Mouse (Mus musculus) left cerebral cortex, adult 11 months (tissue): ENCODE results near the gene Efemp2.

Experiments
- DNase-seq: peaks from one replicate; pipeline ENCODE4 v3.0.0; 2022; ENCODE audit warnings: low spot score

Gene Efemp2

DNA sequence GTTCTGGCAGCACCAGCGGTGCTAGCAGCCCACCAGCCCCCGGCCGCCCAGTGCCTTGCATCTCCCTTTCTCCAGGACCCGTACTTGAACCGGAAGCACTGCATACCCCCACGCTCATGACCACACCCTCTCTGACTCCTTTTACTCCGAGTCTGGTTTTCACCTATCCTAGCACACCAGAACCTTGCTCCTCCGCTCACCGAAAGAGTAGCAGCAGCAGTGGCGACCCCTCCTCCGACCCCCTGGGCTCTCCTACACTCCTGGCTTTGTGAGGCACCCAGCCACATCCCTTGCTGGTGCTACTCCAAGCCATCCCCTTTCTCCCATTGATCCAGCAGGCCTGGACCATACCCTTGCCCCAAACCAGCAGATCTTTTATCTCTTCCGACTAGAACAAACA, 18.7 kb upstream of the Efemp2 start:
- no peak for DNase-seq

DNA sequence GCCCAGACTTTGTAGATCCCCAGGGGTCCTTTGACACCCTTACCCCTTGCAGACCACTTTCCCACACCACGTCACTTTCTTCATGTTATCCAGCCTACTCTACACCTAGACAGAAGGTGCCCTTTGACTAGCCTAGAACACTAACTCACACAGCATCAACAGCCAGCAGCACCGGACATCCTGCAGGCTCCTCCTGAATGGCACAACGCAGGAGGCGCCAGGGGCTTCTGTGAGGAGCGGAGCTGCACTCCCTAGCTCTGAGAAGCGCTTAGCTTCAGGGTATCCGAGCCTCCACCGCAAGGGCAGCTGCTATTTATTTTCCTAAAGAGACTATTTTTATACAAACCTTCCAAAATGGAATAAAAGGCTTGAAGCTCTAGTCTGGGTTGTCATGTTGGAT, 18.2 kb upstream of the Efemp2 start:
- DNase-seq = no peak

DNA sequence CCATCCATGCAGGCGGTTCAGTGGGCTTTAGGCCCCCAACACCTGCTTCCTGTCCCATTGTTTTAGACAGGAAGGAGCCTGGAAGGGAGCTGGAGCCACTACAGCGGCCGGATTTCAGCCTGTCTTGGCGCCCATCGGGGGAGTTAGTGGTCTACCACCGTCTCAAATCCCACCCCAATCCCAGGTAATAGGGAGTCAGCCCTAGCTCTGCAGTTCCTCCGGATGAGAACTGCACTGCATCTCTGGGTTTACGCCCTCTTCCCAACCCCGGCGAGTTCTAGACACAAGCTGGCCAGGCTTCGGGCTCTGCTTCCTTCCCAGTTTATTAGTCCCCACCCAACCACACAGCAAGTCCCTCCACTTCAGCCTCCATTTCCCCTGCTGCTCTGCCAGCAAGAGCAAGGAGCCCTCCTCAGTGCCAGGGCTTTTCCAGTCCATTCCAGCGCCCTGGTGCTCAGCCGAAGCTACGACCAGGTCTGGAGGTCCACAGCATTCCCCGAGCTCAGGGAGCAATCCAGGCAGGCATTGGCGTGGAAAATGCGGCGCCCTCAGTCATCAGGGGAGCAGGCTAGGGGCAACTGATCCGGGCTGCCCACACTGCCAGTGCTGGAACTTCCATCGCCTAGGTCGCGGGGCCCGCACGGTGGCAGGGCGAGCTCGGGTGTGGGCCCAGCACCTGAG, 17.4 kb upstream of the Efemp2 start:
- no peak for DNase-seq

DNA sequence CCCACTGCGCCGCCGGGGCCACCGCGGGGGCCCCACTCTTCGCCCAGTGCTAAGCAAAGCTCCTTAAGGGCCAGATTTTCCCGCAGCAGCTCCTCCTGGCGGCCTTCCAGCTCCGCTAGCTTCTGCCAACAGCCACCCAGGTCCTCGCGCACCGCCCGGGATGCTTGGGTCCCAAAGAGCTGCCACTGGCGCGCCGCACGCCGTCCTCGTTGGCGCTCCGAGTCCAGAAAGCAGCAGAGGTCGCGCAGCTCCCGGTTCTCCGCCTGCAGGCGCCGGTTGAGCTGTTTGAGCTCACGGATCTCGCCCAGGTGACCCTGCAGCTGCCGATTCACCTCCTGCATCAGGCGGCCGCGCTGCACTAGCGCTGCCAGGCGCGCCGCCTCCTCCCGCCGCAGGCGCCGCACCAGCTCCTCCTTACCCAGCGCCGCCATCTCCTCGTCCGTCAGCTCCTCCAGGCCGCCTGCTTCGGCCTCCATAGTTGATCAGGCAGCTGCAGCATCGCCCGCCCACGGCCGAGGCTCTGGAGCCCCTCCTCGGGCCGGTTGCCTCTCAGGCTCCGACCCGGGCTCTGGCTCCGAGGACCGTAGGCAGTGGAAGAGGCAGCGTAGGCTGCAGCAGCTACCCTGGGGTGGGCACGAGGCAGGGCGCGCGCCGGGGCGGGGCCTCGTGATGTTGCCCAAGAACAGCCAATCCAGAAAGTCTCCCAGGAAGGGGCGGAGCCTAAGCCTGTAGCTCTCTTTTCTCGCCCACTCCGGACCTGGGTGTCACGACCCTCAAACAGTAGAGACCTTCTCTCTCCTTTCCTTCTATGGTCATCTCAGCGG, 16.6 kb upstream of the Efemp2 start:
- peak; percentile 95 for DNase-seq

DNA sequence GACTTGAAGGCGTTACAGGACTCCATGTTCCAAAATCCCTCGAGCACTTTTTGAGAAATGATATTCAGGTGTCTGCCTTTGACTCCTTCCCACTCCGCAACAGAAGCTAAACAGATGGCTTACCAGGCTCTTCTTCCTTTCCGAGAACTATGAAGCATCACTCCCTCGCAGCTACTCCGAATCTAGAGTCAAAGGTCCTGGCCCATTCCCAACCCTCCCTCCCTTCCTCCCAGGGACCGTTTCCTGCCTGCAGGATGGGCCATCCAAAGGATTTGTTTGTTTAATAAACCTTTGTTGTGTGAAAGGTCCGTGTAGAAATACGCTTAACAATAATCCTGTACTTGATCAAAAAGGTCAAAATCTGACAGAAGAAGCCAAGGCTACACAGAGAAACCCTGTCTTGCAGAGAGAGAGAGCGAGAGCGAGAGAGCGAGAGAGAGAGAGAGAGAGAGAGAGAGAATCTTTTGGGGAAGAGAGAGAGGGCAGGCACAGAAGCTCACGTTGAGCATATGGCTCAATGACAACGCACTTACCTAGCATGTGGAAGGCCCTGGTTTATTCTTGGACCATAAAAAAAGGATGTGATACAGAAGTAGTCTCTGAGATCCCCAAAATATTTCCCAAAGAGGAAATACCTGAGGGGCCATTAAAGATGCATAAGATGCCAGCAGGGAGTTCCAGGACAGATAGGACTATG, 15.9 kb upstream of the Efemp2 start, which contains the start of gene Ccdc85b:
Gene Ccdc85b, minus strand, starts transcription at position 149 of the 697 bp plus-strand sequence.
- DNase-seq = no peak

DNA sequence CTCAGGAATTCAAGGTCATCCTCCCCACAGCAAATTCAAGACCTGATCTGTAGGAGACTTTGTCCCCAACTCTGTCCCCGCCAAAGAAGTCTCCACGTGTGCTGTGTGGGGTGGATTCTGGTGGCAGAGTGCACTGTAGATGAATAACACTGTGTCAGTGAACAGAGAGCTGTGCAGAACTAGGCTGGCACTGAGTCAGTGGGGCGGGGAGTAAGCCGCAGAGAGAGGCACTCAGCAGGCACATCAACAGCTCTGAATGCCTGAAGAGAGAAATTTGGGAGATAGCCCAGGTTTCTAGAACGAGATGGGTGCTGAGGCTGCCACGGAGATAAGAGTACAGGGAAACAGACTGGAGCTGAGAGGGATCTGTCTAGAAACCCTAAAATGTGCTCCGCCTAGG, 14.7 kb upstream of the Efemp2 start:
- no peak for DNase-seq

DNA sequence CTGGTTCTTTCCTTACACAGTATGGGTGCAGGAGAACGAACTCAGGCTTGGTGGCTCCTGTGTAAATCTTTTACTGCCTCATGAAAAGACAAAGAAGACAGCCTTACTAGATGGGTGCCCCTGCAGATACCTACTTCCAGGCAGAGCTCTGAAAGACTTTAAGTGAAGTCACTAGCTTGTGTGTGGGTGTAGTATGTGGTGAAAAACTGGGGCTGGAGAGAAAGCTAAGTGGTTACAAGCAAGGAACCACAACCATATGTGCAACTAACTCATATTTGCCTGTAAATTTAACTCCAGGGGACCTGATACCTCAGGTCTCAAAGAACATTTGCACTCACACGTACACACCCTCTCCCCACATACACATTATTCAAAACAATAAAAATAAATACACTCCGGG, 13.9 kb upstream of the Efemp2 start:
- no peak for DNase-seq

DNA sequence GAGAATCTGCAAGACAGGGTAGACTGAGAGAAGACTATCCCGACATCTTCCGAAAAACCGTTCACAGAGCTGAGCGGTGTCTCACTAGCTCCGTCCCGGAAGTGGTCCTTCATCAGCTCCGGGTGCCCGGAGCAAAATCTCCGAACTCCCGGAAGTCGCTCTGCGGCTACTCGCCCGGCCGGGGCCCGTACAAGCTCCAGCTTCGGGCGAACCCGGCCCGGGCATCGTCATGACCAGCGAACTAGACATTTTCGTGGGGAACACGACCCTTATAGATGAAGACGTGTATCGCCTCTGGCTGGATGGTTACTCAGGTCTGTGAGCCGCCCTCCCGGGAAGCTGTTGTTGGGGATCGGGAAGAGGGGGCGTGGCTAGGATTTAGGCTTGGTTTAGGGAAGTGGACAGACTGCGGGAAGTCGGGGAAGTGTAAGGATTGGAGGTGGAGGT, 13.3 kb upstream of the Efemp2 start, which contains the start of gene Fibp:
Gene Fibp, plus strand, starts transcription at position 151 of the 447 bp plus-strand sequence.
- peak; percentile 83 for DNase-seq

DNA sequence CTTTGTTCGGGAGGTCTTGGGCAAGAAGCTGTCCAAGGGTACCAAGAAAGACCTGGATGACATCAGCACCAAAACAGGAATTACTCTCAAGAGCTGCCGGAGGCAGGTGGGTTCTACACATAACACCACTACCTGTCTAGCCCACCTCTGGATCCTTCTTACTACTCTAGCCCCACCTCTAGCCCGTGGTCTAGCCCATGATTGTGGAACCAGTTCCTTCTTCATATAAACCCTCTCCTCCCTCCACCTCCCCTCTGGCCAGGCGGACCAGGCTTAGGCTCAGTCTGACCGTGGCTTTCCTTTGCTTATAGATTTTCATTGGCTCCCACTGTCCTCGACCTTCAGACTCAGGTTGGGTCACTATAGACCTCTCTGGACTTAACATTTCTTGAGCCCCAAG, 12.3 kb upstream of the Efemp2 start:
- DNase-seq = no peak

DNA sequence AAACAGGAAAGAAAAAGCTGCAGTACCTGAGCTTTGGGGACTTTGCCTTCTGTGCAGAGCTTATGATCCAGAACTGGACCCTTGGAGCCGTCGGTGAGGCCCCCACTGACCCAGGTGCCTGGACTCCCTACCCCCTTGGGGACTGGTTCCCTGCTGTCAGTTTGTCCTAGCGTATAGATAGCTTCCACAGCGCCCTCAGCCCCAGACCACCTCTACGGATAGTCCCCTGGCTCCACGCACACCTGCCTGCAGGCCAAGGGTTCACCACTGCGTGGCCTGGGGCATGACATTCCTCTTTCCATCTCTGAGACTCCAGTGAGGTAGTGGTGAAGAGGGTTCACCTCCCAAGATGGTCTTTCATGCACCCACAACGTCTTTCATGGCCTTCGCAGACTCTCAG, 10.5 kb upstream of the Efemp2 start:
- DNase-seq = no peak

DNA sequence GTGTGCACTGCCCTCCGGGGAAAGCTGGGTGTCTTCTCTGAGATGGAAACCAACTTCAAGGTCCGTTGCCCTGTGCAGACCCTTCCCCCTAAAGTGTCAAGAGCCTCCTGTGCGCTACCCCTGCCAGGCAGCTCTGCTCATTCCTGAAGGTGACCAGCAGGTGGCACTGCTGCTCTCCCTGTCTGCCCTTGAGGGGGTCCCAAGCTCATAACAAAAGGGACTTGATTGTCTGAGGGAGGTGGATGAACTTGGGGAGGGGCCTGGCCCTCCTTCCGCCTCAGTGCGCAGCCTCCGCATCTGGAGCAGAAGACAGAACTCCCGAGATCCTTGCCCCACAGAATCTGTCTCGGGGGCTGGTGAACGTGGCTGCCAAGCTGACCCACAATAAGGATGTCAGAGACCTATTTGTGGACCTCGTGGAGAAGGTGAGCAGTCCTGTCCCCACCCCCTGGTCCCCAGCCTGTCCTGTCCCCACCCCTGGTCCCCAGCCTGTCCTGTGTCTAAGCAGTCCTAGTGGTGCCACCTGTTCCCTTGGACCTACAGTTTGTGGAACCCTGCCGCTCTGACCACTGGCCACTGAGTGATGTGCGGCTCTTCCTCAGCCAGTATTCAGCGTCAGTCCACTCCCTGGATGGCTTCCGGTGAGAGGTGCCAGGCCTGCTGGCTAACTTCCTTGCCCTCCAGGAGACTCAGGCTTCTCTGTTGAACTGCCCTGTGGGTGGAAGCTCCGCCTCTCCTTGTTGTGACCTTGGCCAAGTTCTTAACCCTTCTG, 9.8 kb upstream of the Efemp2 start:
- no peak for DNase-seq

DNA sequence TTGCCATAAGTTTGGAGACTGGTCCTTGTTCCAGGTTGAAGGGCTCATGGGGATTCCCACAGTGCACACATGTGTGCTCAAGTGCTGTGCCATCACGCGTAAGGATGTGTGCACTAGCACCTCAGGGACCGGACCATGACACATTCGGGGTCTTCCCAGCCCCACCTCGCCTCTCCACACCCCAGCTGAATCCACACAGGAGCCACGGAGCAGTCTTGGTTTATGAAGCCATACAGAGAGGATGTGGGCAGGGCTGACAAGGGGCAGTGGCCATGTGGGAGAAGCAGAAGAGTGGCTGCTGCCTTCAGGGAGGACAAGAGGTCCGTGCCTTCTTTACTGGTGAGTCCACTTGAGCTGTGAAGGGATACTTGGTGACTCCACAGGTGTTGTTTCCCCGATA, 8.7 kb upstream of the Efemp2 start:
- no peak for DNase-seq

DNA sequence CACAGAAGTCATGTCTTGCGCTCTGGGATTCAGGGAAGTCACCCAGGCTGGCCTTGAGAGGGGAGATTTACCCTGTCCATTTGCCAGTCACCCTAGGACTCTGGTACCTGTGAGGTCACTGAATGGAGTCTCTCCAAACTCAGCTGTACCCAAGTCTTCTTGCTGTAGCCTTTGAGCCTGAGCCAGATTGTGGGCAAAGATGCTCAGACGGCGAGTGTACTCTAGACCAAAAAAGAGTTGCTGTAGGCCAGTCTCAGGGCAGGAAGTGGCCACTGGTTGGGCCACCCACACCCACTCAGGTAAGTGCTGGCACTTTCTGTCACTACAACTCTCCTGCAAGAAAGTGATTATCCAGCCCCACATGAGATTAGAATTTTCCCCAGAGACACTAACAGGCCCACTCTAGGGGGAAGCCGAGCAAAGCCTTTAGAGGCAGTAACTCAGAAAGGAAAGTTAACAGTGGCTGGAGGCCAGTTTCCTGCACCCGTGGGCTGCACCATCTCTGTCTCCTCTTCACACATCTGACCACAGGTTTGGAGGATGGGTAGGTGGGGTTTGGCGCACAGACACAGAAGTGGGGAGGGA, 6.7 kb upstream of the Efemp2 start:
- no peak for DNase-seq

DNA sequence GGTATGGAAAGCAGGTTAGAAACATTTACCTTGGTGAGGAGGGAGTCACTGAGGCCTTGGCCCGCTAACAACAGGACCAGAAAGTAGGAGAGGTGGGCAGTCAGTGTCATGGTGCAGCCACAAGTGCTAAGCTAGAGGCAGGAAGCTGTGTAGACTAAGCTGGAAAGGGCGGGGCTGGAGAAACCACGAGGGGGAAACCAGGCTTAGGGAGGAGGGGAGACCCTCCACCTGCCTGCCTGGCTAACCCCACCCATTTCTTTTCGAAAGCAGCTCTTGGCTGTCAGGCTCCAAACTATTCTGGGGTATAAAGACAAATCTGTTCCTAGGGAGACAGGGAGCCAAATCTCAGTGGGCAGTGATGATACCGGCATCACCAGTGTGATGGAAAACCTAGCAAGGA, 5.4 kb upstream of the Efemp2 start, which contains the start of gene Ctsw:
Gene Ctsw, minus strand, starts transcription at position 134 of the 400 bp plus-strand sequence.
- no peak for DNase-seq

DNA sequence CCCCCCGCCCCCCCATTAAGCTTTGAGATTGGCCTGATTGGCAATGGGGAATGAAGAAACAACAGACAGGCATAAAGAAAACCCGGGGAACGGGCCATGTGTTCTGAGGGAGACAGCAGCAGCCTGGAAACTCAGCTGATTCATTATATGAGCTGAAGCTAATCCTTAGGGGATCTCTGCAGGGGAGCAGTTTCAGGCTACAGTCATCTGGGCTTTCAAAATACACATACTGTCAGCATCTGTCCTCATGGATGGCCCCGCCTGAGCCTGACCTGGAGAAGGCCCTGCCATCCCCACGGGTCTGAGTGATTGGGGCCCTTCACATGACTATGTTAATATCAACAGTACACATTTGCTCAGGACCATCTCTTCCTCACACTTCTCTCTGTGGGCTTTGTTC, 1.9 kb upstream of the Efemp2 start:
- no peak for DNase-seq

DNA sequence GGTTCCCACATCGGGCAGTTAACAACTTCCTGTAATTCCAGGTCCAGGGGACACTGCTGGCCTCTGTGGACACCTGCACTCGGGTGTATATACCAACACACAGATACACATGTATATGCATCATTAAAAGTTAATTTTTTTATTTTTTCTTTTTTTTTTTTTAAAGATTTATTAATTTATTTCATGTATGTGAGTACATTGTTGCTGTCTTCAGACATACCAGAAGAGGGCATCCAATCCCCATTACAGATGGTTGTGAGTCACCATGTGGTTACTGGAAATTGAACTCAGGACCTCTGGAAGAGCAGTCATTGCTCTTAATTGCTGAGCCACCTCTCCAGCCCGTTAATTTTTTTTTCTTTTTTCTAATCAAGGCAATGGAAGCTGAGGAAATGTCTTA, 897 bp upstream of the Efemp2 start:
- no peak for DNase-seq

DNA sequence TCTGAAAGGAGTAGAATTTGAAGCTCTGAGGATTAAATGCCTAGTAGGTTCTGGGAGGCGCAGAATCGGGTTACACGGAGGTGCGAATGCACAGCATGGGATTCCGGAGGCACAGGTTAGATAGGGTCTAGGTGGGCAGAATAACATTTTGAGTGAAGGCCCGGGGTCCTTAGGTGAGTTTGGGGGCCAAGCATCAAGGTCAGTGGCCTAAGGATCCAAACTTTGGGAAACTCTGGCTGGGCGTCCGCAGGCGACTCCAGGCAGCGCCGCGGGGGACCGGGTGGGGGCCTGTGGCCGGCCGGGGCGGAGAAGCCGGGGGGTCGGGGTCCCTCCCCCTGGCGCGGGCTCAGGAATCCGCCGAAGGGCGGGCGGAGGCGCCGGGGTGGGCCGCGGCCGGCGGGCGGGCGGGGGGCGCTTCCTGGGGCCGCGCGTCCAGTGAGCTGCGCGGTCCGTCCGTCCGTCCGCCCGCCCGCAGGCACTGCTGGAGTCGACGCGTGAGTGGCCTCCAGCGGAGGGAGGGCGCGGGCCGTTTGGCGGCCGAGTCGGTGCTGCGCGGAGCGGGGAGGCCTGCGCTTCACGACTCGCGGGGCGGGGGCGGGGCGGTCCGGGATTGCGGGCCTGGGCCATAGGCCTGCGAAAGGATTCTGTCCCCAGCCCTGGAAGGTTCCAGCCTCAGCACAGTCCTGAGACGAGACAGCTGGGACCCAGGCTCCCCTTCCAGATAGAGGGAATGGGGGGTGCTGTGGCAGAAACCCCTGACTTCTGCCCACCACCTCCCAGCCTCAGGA, 721 bp downstream of the Efemp2 start:
- DNase-seq = no peak

DNA sequence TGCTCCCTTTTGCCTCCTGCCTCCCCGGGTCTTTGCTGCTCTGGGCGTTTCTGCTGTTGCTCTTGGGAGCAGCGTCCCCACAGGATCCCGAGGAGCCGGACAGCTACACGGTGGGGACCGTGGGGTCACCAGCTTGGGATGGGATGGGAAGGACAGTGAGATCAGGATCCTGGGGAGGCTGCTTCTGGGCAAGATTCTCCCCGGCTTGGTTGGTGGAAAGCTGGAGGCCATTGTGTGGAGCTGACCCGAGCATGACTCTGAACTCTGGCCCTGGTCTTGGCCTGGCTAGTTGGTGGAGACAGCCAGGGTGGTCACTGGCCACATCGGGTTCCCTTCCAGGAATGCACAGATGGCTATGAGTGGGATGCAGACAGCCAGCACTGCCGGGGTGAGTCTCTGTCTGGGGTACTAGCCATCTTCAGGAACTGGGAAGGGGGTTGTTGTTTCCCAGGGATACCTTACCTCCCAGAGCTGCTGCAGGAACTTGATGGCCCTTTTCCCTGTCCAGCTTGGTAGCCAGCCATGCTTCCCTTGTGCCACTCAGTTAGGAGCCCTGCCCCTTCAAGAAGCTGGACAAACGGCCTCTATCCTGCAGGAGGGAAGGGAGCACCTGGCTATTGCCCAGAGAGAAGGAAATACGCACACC, 1.4 kb downstream of the Efemp2 start:
- no peak for DNase-seq

DNA sequence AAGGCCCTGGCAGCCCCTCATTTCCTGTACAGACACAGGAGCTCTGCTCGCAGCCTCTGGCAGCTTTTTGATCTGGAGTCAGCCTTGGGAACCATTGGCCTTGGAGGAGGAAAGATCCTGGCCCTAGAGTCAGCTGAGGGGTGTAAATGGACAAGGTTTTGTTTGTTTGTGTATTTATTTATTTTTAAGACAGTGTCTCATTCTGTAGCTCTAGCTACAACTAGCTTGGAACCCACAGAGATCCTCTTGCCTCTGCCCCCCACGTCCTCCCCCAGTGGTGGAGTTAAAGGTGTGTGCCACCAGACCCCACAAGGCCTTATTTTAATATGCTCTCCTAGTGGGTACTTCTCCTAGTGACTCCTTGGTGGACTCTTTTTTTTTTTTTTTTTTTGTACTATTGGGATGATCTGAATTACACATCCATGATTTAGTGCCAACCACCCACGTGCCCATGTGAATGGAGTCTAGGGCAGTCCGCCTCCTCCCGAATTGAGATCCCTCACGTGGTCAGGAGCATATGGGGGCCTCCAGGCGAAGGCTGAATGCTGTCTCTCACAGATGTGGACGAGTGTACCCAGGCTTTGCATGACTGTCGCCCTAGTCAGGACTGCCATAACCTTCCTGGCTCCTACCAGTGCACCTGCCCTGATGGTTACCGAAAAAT, 3.4 kb downstream of the Efemp2 start:
- no peak for DNase-seq
